ENCODE assay signal across 8 mouse cellular contexts in genomic region chr7:63211641-63212083, GRCm38 (mm10). TPM values are rescaled to one million over a fixed set of nuclear protein-coding genes. Genes with fewer than 3 reads are reported as not detected.
DNase-seq lines count a peak whose midpoint lies in the region; ATAC-seq and TF ChIP-seq lines count a peak whose summit lies in the region.

No protein-coding gene starts in this region.

- H3K9ac ChIP-seq in kidney, embryonic 14.5 days (ENCODE audit: low read depth, low read length) = peak overlapping the region; percentile 59; the same call in 1 of the 2 replicates
- H3K9ac ChIP-seq in forebrain, embryonic 11.5 days (ENCODE audit: low read length) = peak overlapping the region; percentile 73
- H3K9ac ChIP-seq in limb, embryonic 13.5 days = peak overlapping the region; percentile 75
- peak overlapping the region; percentile 61 for H3K9ac ChIP-seq in stomach, postnatal 0 days (ENCODE audit: low read length)

- H3K4me3 ChIP-seq in kidney, embryonic 14.5 days (ENCODE audit: low read length) = peak overlapping the region; percentile 64
- H3K4me3 ChIP-seq in forebrain, embryonic 11.5 days (ENCODE audit: low read depth, low read length) = peak overlapping the region; percentile 72
- peak overlapping the region; percentile 71 for H3K4me3 ChIP-seq in limb, embryonic 13.5 days
- H3K4me3 ChIP-seq in stomach, postnatal 0 days (ENCODE audit: low read depth, low read length) = peak overlapping the region; percentile 51

- H3K27me3 ChIP-seq in kidney, embryonic 14.5 days (ENCODE audit: control insufficient read depth, insufficient read depth, low read length) = no peaks in the 10 kb centered on the region
- H3K27me3 ChIP-seq in Patski = no peaks in the 10 kb centered on the region
- no peaks in the 10 kb centered on the region; the same call in 1 of the 2 replicates for H3K27me3 ChIP-seq in forebrain, embryonic 11.5 days (ENCODE audit: control insufficient read depth, insufficient read depth, low read length)
- H3K27me3 ChIP-seq in limb, embryonic 13.5 days = peaks cover 14% of the 10 kb centered on the region
- H3K27me3 ChIP-seq in stomach, postnatal 0 days (ENCODE audit: control insufficient read depth, insufficient read depth, low read length) = no peaks in the 10 kb centered on the region

- no peaks in the 10 kb centered on the region for H3K4me1 ChIP-seq in kidney, embryonic 14.5 days (ENCODE audit: control insufficient read depth, insufficient read depth, low read length)
- H3K4me1 ChIP-seq in forebrain, embryonic 11.5 days (replicated peaks; ENCODE audit: control insufficient read depth, insufficient read depth, low read length) = no peaks in the 10 kb centered on the region; the same call in 1 of the 2 replicates
- peaks cover 7% of the 10 kb centered on the region for H3K4me1 ChIP-seq in limb, embryonic 13.5 days
- H3K4me1 ChIP-seq in stomach, postnatal 0 days (replicated peaks; ENCODE audit: control insufficient read depth, insufficient read depth) = no peaks in the 10 kb centered on the region

- no peak overlapping the region for H3K27ac ChIP-seq in kidney, embryonic 14.5 days (ENCODE audit: low read depth, low read length)
- no peak overlapping the region for H3K27ac ChIP-seq in forebrain, embryonic 11.5 days (ENCODE audit: low read depth, low read length)
- no peak overlapping the region for H3K27ac ChIP-seq in limb, embryonic 13.5 days
- no peak overlapping the region for H3K27ac ChIP-seq in stomach, postnatal 0 days (replicated peaks)

- no peaks in the 10 kb centered on the region for H3K9me3 ChIP-seq in kidney, embryonic 14.5 days (ENCODE audit: control insufficient read depth, low read length)
- no peaks in the 10 kb centered on the region for H3K9me3 ChIP-seq in forebrain, embryonic 11.5 days (ENCODE audit: control insufficient read depth, low read length)
- H3K9me3 ChIP-seq in limb, embryonic 13.5 days = no peaks in the 10 kb centered on the region
- no peaks in the 10 kb centered on the region for H3K9me3 ChIP-seq in stomach, postnatal 0 days (ENCODE audit: control insufficient read depth, low read length)

- ATAC-seq in kidney, embryonic 14.5 days (ENCODE audit: low FRiP score, low TSS enrichment) = no peak
- ATAC-seq in Patski = peak; percentile 2
- peak; percentile 15; the same call in 1 of the 2 replicates for ATAC-seq in forebrain, embryonic 11.5 days (replicated peaks; ENCODE audit: low FRiP score)
- ATAC-seq in limb, embryonic 13.5 days (ENCODE audit: low FRiP score, low read depth) = no peak
- no peak for ATAC-seq in stomach, postnatal 0 days (ENCODE audit: low FRiP score, low TSS enrichment)

- in situ Hi-C loops in Patski (cut with MboI; ENCODE audit: low pct_unique_long_range_greater_than_20kb) = no loop called here

- peak overlapping the region; percentile 93 for H3K4me2 ChIP-seq in kidney, embryonic 14.5 days (replicated peaks; ENCODE audit: low read depth, low read length)
- H3K4me2 ChIP-seq in forebrain, embryonic 11.5 days (ENCODE audit: low read depth, low read length, severe bottlenecking) = peak overlapping the region; percentile 86
- peak overlapping the region; percentile 89 for H3K4me2 ChIP-seq in limb, embryonic 13.5 days (replicated peaks)
- H3K4me2 ChIP-seq in stomach, postnatal 0 days (replicated peaks; ENCODE audit: low read depth) = peak overlapping the region; percentile 98

- DNase-seq in kidney, postnatal 4 days = no peak
- DNase-seq in Patski (ENCODE audit: low read depth, low spot score) = no peak
- DNase-seq in forebrain, embryonic 11.5 days (ENCODE audit: low spot score) = no peak
- no peak for DNase-seq in stomach, postnatal 0 days (ENCODE audit: low spot score)
- no peak for DNase-seq in ovary, adult 18-20 months (ENCODE audit: low spot score)
- DNase-seq in spleen, adult 12 weeks (ENCODE audit: low spot score) = no peak

- no peak for TF ChIP-seq EP300 in stomach, postnatal 0 days (optimal IDR thresholded peaks at IDR 0.05)

- WGBS in kidney, embryonic 14.5 days = 3% methylated on average over 13 of the region's 13 CpGs
- under 1% methylated on average over 13 of the region's 13 CpGs for WGBS in forebrain, embryonic 11.5 days
- 2% methylated on average over 13 of the region's 13 CpGs for WGBS in limb, embryonic 13.5 days
- 4% methylated on average over 13 of the region's 13 CpGs for WGBS in stomach, postnatal 0 days

- TF ChIP-seq CTCF in Patski (IDR thresholded peaks at IDR 0.05) = no peak
- no peak for TF ChIP-seq CTCF in stomach, postnatal 0 days (IDR thresholded peaks at IDR 0.05; ENCODE audit: low read depth)

- POLR2A ChIA-PET in Patski (lab: Charles Lee) = no interaction called here

- CTCF ChIA-PET in Patski (lab: Charles Lee) = interaction anchor here (1.1 kb wide), 1 partner anchor 271 kb away, joined by 3 read pairs; no protein-coding TSS in a partner anchor

- no peaks in the 10 kb centered on the region for H3K36me3 ChIP-seq in kidney, embryonic 14.5 days (ENCODE audit: control insufficient read depth, insufficient read depth, low read length)
- H3K36me3 ChIP-seq in forebrain, embryonic 11.5 days (ENCODE audit: control insufficient read depth, insufficient read depth, low read length) = no peaks in the 10 kb centered on the region
- no peaks in the 10 kb centered on the region for H3K36me3 ChIP-seq in limb, embryonic 13.5 days
- no peaks in the 10 kb centered on the region for H3K36me3 ChIP-seq in stomach, postnatal 0 days (ENCODE audit: control insufficient read depth, insufficient read depth, low read length)

RNA-seq across cellular contexts. Expression of gene Chrna7, which starts 0.7 kb away (rescaled TPM):
- polyA plus RNA-seq in kidney, embryonic 14.5 days (2014; fragmentation: Nextera tagmentation; extraction: Ambion mirVana) = 0.57 and 3.2 TPM in 2 replicates
- 0.83 TPM for polyA plus RNA-seq in Patski (2021)
- polyA plus RNA-seq in forebrain, embryonic 11.5 days (2014; fragmentation: Nextera tagmentation; extraction: Ambion mirVana) = 4.0 and 5.1 TPM in 2 replicates
- polyA plus RNA-seq in limb, embryonic 13.5 days (2015; fragmentation: Nextera tagmentation; extraction: Ambion mirVana) = 3.0 and 3.6 TPM in 2 replicates
- polyA plus RNA-seq in stomach, postnatal 0 days (2015; fragmentation: Nextera tagmentation; extraction: Ambion mirVana) = 0.29 and 0.41 TPM in 2 replicates

Comparison
In these comparisons a context has a peak if more than half of its experiments do, and no peak if none do; other contexts are left out.
1. ATAC-seq: peak in Patski (single experiment) and forebrain, embryonic 11.5 days (single experiment); none in kidney, embryonic 14.5 days (single experiment), limb, embryonic 13.5 days (single experiment) and stomach, postnatal 0 days (single experiment).
2. Peak in every context shown above with its lines, with median percentiles within 50 percentile points of each other: H3K4me2 ChIP-seq, H3K4me3 ChIP-seq and H3K9ac ChIP-seq.